Mouse (Mus musculus) heart, embryonic 15.5 days (tissue): ENCODE measurements around the gene Sox5. TPM values are rescaled to one million over a fixed set of nuclear protein-coding genes. Genes with fewer than 3 reads are reported as not detected.

Experiments
- ATAC-seq: fragments of 200-750 bp; cut with Nextera tagmentation; replicated peaks from 2 replicates; pipeline ENCODE4 v1.8.0; 2017; ENCODE audit warnings: low read depth, moderate TSS enrichment; ENCODE audit not compliant: insufficient number of reproducible peaks, insufficient read depth, low FRiP score
- H3K27ac ChIP-seq: fragments of 300-500 bp; sonication (generic); 2 replicates; pipeline ENCODE4 v1.5.1; 2015; ENCODE audit warnings: mild to moderate bottlenecking, inconsistent platforms
- H3K27me3 ChIP-seq: fragments of 300-500 bp; sonication (generic); 2 replicates; pipeline ENCODE4 v1.6.1; 2015; ENCODE audit warnings: inconsistent platforms
- H3K36me3 ChIP-seq: fragments of 300-500 bp; sonication (generic); 2 replicates; pipeline ENCODE4 v1.6.1; 2015; ENCODE audit warnings: mild to moderate bottlenecking, inconsistent platforms
- H3K4me1 ChIP-seq: fragments of 300-500 bp; sonication (generic); replicated peaks from 2 replicates; pipeline ENCODE4 v1.6.1; 2015; ENCODE audit warnings: inconsistent platforms
- H3K4me2 ChIP-seq: fragments of 300-500 bp; sonication (generic); 2 replicates; pipeline ENCODE4 v1.6.1; 2015; ENCODE audit warnings: inconsistent platforms, mild to moderate bottlenecking, moderate library complexity
- H3K4me3 ChIP-seq: fragments of 300-500 bp; sonication (generic); 2 replicates; pipeline ENCODE4 v1.5.1; 2015; ENCODE audit warnings: mild to moderate bottlenecking, inconsistent platforms
- H3K9ac ChIP-seq: fragments of 300-500 bp; sonication (generic); 2 replicates; pipeline ENCODE4 v1.6.1; 2015; ENCODE audit warnings: mild to moderate bottlenecking, inconsistent platforms
- H3K9me3 ChIP-seq: fragments of 300-500 bp; sonication (generic); replicated peaks from 2 replicates; pipeline ENCODE4 v1.6.1; 2016; ENCODE audit warnings: inconsistent platforms
- WGBS: fragments of 180-500 bp; shearing (Covaris S2); methylation state at CpG from one replicate; pipeline ENCODE4 v1.1.7; 2015; ENCODE audit warnings: mixed read lengths; 5-methylcytosine and 5-hydroxymethylcytosine counted together
- polyA plus RNA-seq: library from polyadenylated mRNA; unstranded; fragments of >200 nt; fragmentation: Nextera tagmentation; extraction: Ambion mirVana; gene quantifications from 2 replicates; pipeline ENCODE4 v1.2.1, GENCODE M21; 2015

The Sox5 gene
- polyA plus RNA-seq, 1 experiment from 2014 or later: 8.9 TPM

DNA sequence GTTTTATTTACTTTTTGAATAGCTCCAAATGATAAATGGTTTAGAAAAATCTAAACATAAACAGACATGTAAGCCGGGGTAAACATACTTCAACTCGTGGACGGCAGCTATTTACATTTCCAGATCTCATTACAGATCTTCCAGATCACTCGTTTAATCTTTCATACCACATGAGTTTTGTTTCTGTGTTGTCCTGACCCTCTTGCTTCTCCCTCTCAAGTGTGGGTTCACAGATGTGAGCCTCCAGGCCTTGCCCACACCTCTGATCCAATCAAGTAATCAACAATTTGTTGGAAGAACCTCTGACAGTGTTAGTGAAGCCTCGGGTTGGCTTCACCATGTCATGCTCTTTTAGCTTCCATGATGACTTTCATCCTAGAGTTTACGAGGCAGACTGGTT lies 903.3 kb downstream of the Sox5 start:
- Histone ChIP-seq H3K9me3 (no peaks in the 10 kb centered on the region), H3K27me3 (no peaks in the 10 kb centered on the region), H3K36me3 (no peaks in the 10 kb centered on the region), H3K4me2 (no peak overlapping the region), H3K27ac (no peak overlapping the region), H3K9ac (no peak overlapping the region), H3K4me3 (no peak overlapping the region), H3K4me1 (no peaks in the 10 kb centered on the region)
- ATAC-seq: no peak
- WGBS: 74% methylated on average over 6 of the region's 6 CpGs

DNA sequence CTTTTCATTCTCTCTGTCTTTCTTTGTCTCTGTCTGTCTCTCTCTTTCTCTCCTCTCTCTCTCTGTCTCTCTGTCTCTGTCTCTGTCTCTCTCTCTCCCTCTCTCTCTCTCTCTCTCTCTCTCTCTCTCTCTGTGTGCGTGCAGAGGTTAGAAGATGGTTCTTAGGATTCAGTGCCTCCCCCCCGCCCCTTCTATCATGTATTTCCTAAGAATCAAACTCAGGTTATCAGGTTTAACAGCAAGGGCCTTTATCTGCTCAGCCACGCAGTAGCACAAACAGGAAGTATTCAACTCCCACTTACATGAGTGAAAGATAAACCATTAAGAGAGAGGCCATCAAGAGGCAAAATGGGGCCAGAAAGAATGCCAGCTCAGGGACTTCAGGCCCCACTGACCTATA lies 913.0 kb downstream of the Sox5 start:
- 58% methylated on average over 3 of the region's 3 CpGs for WGBS
- no peak overlapping the region for H3K27ac ChIP-seq
- H3K9ac ChIP-seq: no peak overlapping the region
- H3K36me3 ChIP-seq: no peaks in the 10 kb centered on the region
- H3K9me3 ChIP-seq: no peaks in the 10 kb centered on the region
- H3K4me1 ChIP-seq: peaks cover 4% of the 10 kb centered on the region; the same call in 1 of the 2 replicates
- H3K27me3 ChIP-seq: no peaks in the 10 kb centered on the region
- no peak overlapping the region for H3K4me3 ChIP-seq
- ATAC-seq: no peak
- no peak overlapping the region for H3K4me2 ChIP-seq

GRCm38 (mm10) chr6:143868155-143868685 lies 913.6 kb downstream of the Sox5 start:
- no peaks in the 10 kb centered on the region for H3K9me3 ChIP-seq
- 82% methylated on average over 3 of the region's 3 CpGs for WGBS
- no peaks in the 10 kb centered on the region; the same call in 1 of the 2 replicates for H3K27me3 ChIP-seq
- no peak overlapping the region for H3K4me2 ChIP-seq
- H3K27ac ChIP-seq: no peak overlapping the region
- no peaks in the 10 kb centered on the region for H3K36me3 ChIP-seq
- H3K4me3 ChIP-seq: no peak overlapping the region
- peaks cover 4% of the 10 kb centered on the region; the same call in 1 of the 2 replicates for H3K4me1 ChIP-seq
- ATAC-seq: no peak
- no peak overlapping the region for H3K9ac ChIP-seq

DNA sequence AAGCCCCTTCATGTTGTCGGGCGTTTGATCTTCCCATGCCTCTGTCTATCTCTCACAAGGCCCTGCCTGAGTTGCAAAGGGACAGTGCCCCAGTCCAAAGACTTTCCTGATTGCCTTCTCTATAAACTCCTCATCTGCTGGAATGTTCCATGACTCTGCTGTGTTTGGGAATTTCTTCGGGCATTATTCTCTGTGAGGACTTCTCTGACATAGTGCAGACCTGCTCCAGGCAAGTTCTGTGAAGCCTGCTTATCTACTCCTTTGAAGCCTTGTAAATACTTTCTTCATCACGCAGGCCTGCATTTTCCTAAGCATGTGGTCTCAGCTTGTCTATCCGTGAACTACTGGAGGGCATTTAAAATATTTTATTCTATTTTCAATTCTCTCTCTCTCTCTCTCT lies 914.7 kb downstream of the Sox5 start:
- no peaks in the 10 kb centered on the region for H3K36me3 ChIP-seq
- H3K27ac ChIP-seq: no peak overlapping the region
- H3K4me2 ChIP-seq: no peak overlapping the region
- H3K9me3 ChIP-seq: no peaks in the 10 kb centered on the region
- peaks cover 4% of the 10 kb centered on the region; the same call in 1 of the 2 replicates for H3K4me1 ChIP-seq
- WGBS: 31% methylated on average over 5 of the region's 5 CpGs
- no peaks in the 10 kb centered on the region; the same call in 1 of the 2 replicates for H3K27me3 ChIP-seq
- no peak overlapping the region for H3K9ac ChIP-seq
- no peak overlapping the region for H3K4me3 ChIP-seq
- ATAC-seq: 0 out of 2 replicates have a peak, but pooled peaks have one; percentile 35

DNA sequence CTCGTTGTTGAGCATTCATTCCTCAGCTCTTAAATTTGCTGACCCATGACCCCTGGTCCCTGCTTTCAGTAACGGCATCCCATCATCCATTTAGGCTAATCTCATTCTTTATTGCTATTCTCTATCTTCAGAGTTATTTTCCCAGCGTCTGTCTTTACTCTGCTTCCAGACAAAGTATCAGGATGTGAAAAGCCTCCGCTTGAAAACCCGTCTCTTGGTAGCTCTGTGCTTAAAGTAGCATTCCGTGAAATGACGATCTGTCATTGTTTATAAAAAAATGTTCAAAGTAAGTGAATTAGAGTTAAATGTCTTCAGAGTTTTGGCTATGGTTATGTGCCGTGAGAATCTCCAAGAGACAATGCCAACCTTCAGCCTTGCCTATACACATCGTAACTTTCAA lies 915.2 kb downstream of the Sox5 start:
- peaks cover 4% of the 10 kb centered on the region; the same call in 1 of the 2 replicates for H3K4me1 ChIP-seq
- no peak for ATAC-seq
- H3K9ac ChIP-seq: no peak overlapping the region
- no peak overlapping the region for H3K4me3 ChIP-seq
- H3K4me2 ChIP-seq: no peak overlapping the region
- no peaks in the 10 kb centered on the region for H3K36me3 ChIP-seq
- H3K9me3 ChIP-seq: no peaks in the 10 kb centered on the region
- H3K27ac ChIP-seq: no peak overlapping the region
- no peaks in the 10 kb centered on the region; the same call in 1 of the 2 replicates for H3K27me3 ChIP-seq
- WGBS: 27% methylated on average over 9 of the region's 9 CpGs

DNA sequence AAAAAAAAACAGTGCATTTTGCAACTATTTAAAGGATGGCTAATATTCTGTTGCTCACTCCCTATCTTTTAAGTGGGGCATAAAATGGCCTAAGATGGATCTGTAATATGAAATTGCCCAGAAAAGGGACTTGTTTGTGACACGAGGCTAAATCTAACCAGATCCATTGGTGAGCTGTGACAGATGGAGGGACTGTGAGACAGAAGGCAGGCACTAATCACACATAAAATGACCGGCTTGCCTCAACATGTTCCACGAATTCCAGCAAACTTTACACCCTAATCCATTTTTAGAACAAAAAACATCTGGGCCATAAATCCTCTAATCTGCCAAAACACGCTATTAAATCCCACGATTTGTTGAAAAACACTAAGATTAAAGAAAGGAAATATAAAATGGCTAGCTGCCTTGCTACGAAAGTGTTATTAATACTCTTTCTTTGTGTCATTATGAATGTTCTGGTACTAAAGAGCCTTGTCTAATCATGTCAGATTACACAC lies 919.1 kb downstream of the Sox5 start:
- peaks cover 4% of the 10 kb centered on the region; the same call in 1 of the 2 replicates for H3K4me1 ChIP-seq
- H3K4me3 ChIP-seq: no peak overlapping the region
- WGBS: 48% methylated on average over 6 of the region's 6 CpGs
- H3K9me3 ChIP-seq: no peaks in the 10 kb centered on the region
- H3K9ac ChIP-seq: no peak overlapping the region
- no peaks in the 10 kb centered on the region for H3K36me3 ChIP-seq
- H3K27ac ChIP-seq: no peak overlapping the region
- no peak for ATAC-seq
- peaks cover 10% of the 10 kb centered on the region; the same call in 1 of the 2 replicates for H3K27me3 ChIP-seq
- H3K4me2 ChIP-seq: no peak overlapping the region

GRCm38 (mm10) chr6:143860036-143860435 lies 921.7 kb downstream of the Sox5 start:
- no peaks in the 10 kb centered on the region for H3K36me3 ChIP-seq
- H3K4me3 ChIP-seq: no peak overlapping the region
- ATAC-seq: no peak
- peaks cover 18% of the 10 kb centered on the region for H3K27me3 ChIP-seq
- H3K4me2 ChIP-seq: no peak overlapping the region
- no peaks in the 10 kb centered on the region for H3K9me3 ChIP-seq
- H3K4me1 ChIP-seq: no peaks in the 10 kb centered on the region
- no peak overlapping the region for H3K27ac ChIP-seq
- no peak overlapping the region for H3K9ac ChIP-seq
- 85% methylated on average over 7 of the region's 7 CpGs for WGBS

DNA sequence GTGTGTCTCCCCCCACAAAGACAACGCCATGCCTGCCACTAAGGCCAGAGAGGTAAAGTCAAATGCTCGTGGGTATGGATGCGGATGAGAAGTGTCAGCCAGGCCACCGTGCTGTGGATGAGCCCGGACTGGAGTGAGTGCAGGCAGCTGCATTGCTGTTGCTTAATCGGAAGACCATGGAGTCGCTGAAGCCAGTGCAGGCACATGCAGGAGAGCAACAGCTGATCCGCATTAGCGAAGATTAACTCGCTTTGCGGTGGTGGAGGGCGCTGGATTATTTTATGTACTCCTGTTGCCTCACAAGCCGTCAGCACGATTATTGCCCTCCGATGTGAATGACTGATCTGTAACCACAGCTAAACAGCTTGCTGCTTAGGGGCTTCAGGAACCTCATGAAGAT lies 922.2 kb downstream of the Sox5 start:
- Histone ChIP-seq H3K9ac (no peak overlapping the region), H3K27me3 (peaks cover 22% of the 10 kb centered on the region), H3K4me2 (no peak overlapping the region), H3K27ac (no peak overlapping the region), H3K4me3 (no peak overlapping the region), H3K9me3 (no peaks in the 10 kb centered on the region), H3K4me1 (no peaks in the 10 kb centered on the region), H3K36me3 (no peaks in the 10 kb centered on the region)
- ATAC-seq: no peak
- 79% methylated on average over 15 of the region's 15 CpGs for WGBS

DNA sequence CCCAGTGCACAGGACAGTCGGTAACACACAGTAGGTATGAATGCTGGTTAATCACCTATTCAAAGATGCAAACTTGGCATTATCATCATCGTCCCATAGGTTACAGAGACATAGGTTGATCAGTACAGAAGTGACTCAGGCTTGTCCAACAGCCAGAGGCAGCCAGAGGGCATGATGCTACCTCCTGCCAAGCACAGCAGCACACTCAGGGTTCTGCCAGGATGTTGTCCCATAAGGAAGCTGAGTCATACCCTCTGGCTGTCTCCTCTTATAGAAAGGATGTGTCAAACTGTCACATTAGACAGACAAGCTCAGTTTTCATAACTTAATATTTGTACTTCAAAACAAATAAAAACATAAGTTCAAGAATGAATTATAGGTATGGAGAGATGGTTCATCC lies 923.2 kb downstream of the Sox5 start:
- Histone ChIP-seq H3K36me3 (no peaks in the 10 kb centered on the region), H3K9me3 (no peaks in the 10 kb centered on the region), H3K4me2 (no peak overlapping the region), H3K4me1 (no peaks in the 10 kb centered on the region), H3K9ac (no peak overlapping the region), H3K27me3 (peaks cover 22% of the 10 kb centered on the region), H3K27ac (no peak overlapping the region), H3K4me3 (no peak overlapping the region)
- ATAC-seq: no peak
- 86% methylated on average over 2 of the region's 2 CpGs for WGBS

- H3K36me3 ChIP-seq: no peaks in the 10 kb centered on the region
- 72% methylated on average over 7 of the region's 7 CpGs for WGBS
- ATAC-seq: no peak
- H3K27me3 ChIP-seq: peaks cover 25% of the 10 kb centered on the region
- no peak overlapping the region for H3K27ac ChIP-seq
- H3K9ac ChIP-seq: no peak overlapping the region
- no peak overlapping the region for H3K4me2 ChIP-seq
- H3K9me3 ChIP-seq: no peaks in the 10 kb centered on the region
- no peaks in the 10 kb centered on the region for H3K4me1 ChIP-seq
- H3K4me3 ChIP-seq: no peak overlapping the region
Observed at GRCm38 (mm10) chr6:143857376-143857775, 924.4 kb downstream of the Sox5 start.

DNA sequence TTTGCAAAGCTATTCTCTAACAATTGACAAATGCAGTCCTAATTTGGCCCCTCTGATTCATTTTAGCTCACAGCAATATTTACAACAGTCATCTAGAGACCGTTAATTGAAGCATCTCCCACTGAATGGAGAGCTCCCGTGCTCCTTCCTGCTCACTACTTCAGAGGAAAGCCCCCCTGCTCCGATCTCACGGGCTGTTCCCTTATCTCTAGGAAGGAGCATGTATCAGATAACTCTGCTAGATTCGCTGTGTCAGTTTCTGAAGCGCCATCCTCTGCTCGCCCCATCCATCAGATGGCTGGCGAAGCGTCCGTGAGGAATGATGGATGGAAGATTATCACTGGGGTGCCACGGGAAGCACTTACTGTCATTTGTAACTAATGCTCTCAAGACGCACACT lies 926.4 kb downstream of the Sox5 start:
- no peak overlapping the region for H3K4me2 ChIP-seq
- no peak overlapping the region for H3K9ac ChIP-seq
- ATAC-seq: no peak
- peaks cover 16% of the 10 kb centered on the region for H3K27me3 ChIP-seq
- no peaks in the 10 kb centered on the region for H3K36me3 ChIP-seq
- H3K4me3 ChIP-seq: no peak overlapping the region
- no peaks in the 10 kb centered on the region for H3K9me3 ChIP-seq
- H3K27ac ChIP-seq: no peak overlapping the region
- WGBS: 20% methylated on average over 12 of the region's 12 CpGs
- no peaks in the 10 kb centered on the region for H3K4me1 ChIP-seq

GRCm38 (mm10) chr6:143854031-143854430 lies 927.7 kb downstream of the Sox5 start:
- no peaks in the 10 kb centered on the region for H3K36me3 ChIP-seq
- no peaks in the 10 kb centered on the region for H3K9me3 ChIP-seq
- H3K4me3 ChIP-seq: no peak overlapping the region
- peaks cover 14% of the 10 kb centered on the region for H3K27me3 ChIP-seq
- WGBS: 82% methylated on average over 3 of the region's 3 CpGs
- no peak overlapping the region for H3K9ac ChIP-seq
- no peak for ATAC-seq
- no peak overlapping the region for H3K27ac ChIP-seq
- H3K4me2 ChIP-seq: no peak overlapping the region
- H3K4me1 ChIP-seq: no peaks in the 10 kb centered on the region
